Mouse (Mus musculus) brain, embryonic 14.5 days (tissue): Measurements from ENCODE around the gene Hist1h2bj.

Source experiments
- CTCF ChIP-seq: fragments of 200-500 bp; IDR thresholded peaks from 2 replicates; pipeline ENCODE4 v1.5.1; 2012; ENCODE audit warnings: inconsistent platforms, mild to moderate bottlenecking, moderate library complexity, borderline replicate concordance; ENCODE audit not compliant: insufficient read depth, insufficient read length; ENCODE audit errors: extremely low read depth
- POLR2A ChIP-seq: fragments of 200-500 bp; IDR thresholded peaks from 2 replicates; pipeline ENCODE4 v1.6.1; 2012; ENCODE audit warnings: mild to moderate bottlenecking, inconsistent platforms, borderline replicate concordance; ENCODE audit not compliant: poor library complexity, insufficient read depth, insufficient read length, severe bottlenecking; ENCODE audit errors: extremely low read depth

GRCm38 (mm10) chr13:22050591-22051522 is 7.8 kb downstream of the Hist1h2bj start:
- TF ChIP-seq POLR2A (no peak; the same call in 1 of the 2 replicates), CTCF (peak; percentile 73)
